Comparison of ENCODE assay signal across 23 mouse cellular contexts in genomic region chr4:34917400-34917799, GRCm38 (mm10). TPM values are rescaled to one million over a fixed set of nuclear protein-coding genes. Genes with fewer than 3 reads are reported as not detected.
DNase-seq lines count a peak whose midpoint lies in the region; ATAC-seq and TF ChIP-seq lines count a peak whose summit lies in the region.
"Had no signal": no experiment of that assay in that cellular context is flagged by ENCODE, and none has a peak within 500 bp of the region (broad histone marks: within the 10 kb centered on the region; RNA-seq: fewer than 3 reads in every experiment).

No protein-coding gene starts in this region.

- peak; percentile 13 for DNase-seq in adrenal gland, postnatal 10 days
- DNase-seq in adrenal gland, adult 2 months = no peak
- peak; percentile 9 for DNase-seq in kidney, postnatal 4 days
- peak; percentile 59 for DNase-seq in embryonic facial prominence, embryonic 14.5 days (ENCODE audit: low spot score)
- DNase-seq in limb, embryonic 14.5 days (ENCODE audit: low spot score) = peak; percentile 51
- DNase-seq: cerebellum, adult 18-20 months; cerebellum, postnatal 36 days; gastrocnemius, postnatal 14 days; midbrain, embryonic 14.5 days had no signal

- WGBS in kidney, embryonic 14.5 days = 51% methylated on average over 7 of the region's 7 CpGs
- 59% methylated on average over 7 of the region's 7 CpGs for WGBS in embryonic facial prominence, embryonic 14.5 days
- WGBS in limb, embryonic 14.5 days = 29% methylated on average over 7 of the region's 7 CpGs
- WGBS in hindbrain, embryonic 13.5 days = 53% methylated on average over 7 of the region's 7 CpGs

- H3K36me3 ChIP-seq in kidney, embryonic 14.5 days (ENCODE audit: control insufficient read depth, insufficient read depth, low read length) = no peaks in the 10 kb centered on the region
- no peaks in the 10 kb centered on the region for H3K36me3 ChIP-seq in embryonic facial prominence, embryonic 14.5 days (ENCODE audit: control insufficient read depth, insufficient read depth, low read length)
- no peaks in the 10 kb centered on the region for H3K36me3 ChIP-seq in limb, embryonic 14.5 days (ENCODE audit: control insufficient read depth, insufficient read depth, low read length)
- H3K36me3 ChIP-seq in hindbrain, embryonic 13.5 days = no peaks in the 10 kb centered on the region
- H3K36me3 ChIP-seq: G1E; kidney, embryonic 15.5 days had no signal

- H3K4me3 ChIP-seq in kidney, embryonic 14.5 days (ENCODE audit: low read length) = no peak overlapping the region
- no peak overlapping the region for H3K4me3 ChIP-seq in embryonic facial prominence, embryonic 14.5 days (ENCODE audit: low read depth, low read length)
- H3K4me3 ChIP-seq in limb, embryonic 14.5 days (replicated peaks; ENCODE audit: low read length) = no peak overlapping the region
- H3K4me3 ChIP-seq in hindbrain, embryonic 13.5 days = no peak overlapping the region
- H3K4me3 ChIP-seq: kidney, embryonic 15.5 days had no signal

- no peak for ATAC-seq in kidney, embryonic 14.5 days (ENCODE audit: low FRiP score, low TSS enrichment)
- 0 out of 2 replicates have a peak, but pooled peaks have one; percentile 50 for ATAC-seq in embryonic facial prominence, embryonic 14.5 days (ENCODE audit: low read depth)
- 0 out of 2 replicates have a peak, but pooled peaks have one; percentile 44 for ATAC-seq in limb, embryonic 14.5 days (ENCODE audit: low FRiP score, low read depth)
- no peak for ATAC-seq in monocyte, adult 5-6 weeks (replicated peaks; ENCODE audit: insufficient number of reproducible peaks, low FRiP score, low TSS enrichment, poor library complexity, severe bottlenecking)
- no peak for ATAC-seq in hindbrain, embryonic 13.5 days (ENCODE audit: low FRiP score)
- ATAC-seq: CD4-positive, CD25-positive, alpha-beta regulatory T cell, adult 4 months; inflammation-experienced regulatory T-cells, adult 6 months had no signal

- H3K4me2 ChIP-seq in kidney, embryonic 14.5 days (replicated peaks; ENCODE audit: low read depth, low read length) = no peak overlapping the region
- no peak overlapping the region for H3K4me2 ChIP-seq in embryonic facial prominence, embryonic 14.5 days (ENCODE audit: low read depth, low read length)
- no peak overlapping the region for H3K4me2 ChIP-seq in limb, embryonic 14.5 days (replicated peaks; ENCODE audit: low read depth, low read length, severe bottlenecking)
- H3K4me2 ChIP-seq in hindbrain, embryonic 13.5 days = no peak overlapping the region
- H3K4me2 ChIP-seq: kidney, embryonic 15.5 days had no signal

- no peak for TF ChIP-seq POLR2A in limb, embryonic 14.5 days (IDR thresholded peaks at IDR 0.05; ENCODE audit: borderline replicate concordance, extremely low read depth, insufficient read depth, insufficient read length)

- no peak overlapping the region for H3K9ac ChIP-seq in kidney, embryonic 14.5 days (ENCODE audit: low read depth, low read length)
- no peak overlapping the region for H3K9ac ChIP-seq in embryonic facial prominence, embryonic 14.5 days (ENCODE audit: low read depth, low read length)
- H3K9ac ChIP-seq in limb, embryonic 14.5 days (ENCODE audit: low read depth, low read length, severe bottlenecking) = no peak overlapping the region
- H3K9ac ChIP-seq in hindbrain, embryonic 13.5 days = no peak overlapping the region
- H3K9ac ChIP-seq: kidney, embryonic 15.5 days; liver, embryonic 14.5 days had no signal

- no peaks in the 10 kb centered on the region for H3K27me3 ChIP-seq in kidney, embryonic 14.5 days (ENCODE audit: control insufficient read depth, insufficient read depth, low read length)
- no peaks in the 10 kb centered on the region for H3K27me3 ChIP-seq in embryonic facial prominence, embryonic 14.5 days (replicated peaks; ENCODE audit: control insufficient read depth, insufficient read depth, low read length)
- H3K27me3 ChIP-seq in limb, embryonic 14.5 days (ENCODE audit: control insufficient read depth, insufficient read depth, low read length) = no peaks in the 10 kb centered on the region
- no peaks in the 10 kb centered on the region for H3K27me3 ChIP-seq in hindbrain, embryonic 13.5 days
- H3K27me3 ChIP-seq: kidney, embryonic 15.5 days had no signal

- H3K9me3 ChIP-seq in kidney, embryonic 14.5 days (ENCODE audit: control insufficient read depth, low read length) = no peaks in the 10 kb centered on the region
- no peaks in the 10 kb centered on the region for H3K9me3 ChIP-seq in embryonic facial prominence, embryonic 14.5 days (ENCODE audit: control insufficient read depth, low read length)
- H3K9me3 ChIP-seq in limb, embryonic 14.5 days (ENCODE audit: control insufficient read depth, low read length) = no peaks in the 10 kb centered on the region
- no peaks in the 10 kb centered on the region for H3K9me3 ChIP-seq in hindbrain, embryonic 13.5 days
- H3K9me3 ChIP-seq: G1E; kidney, embryonic 15.5 days had no signal

- H3K27ac ChIP-seq in kidney, embryonic 14.5 days (ENCODE audit: low read depth, low read length) = no peak overlapping the region
- H3K27ac ChIP-seq in embryonic facial prominence, embryonic 14.5 days (replicated peaks; ENCODE audit: low read depth, low read length) = no peak overlapping the region
- H3K27ac ChIP-seq in limb, embryonic 14.5 days (replicated peaks; ENCODE audit: low read depth, low read length) = no peak overlapping the region
- no peak overlapping the region for H3K27ac ChIP-seq in hindbrain, embryonic 13.5 days
- H3K27ac ChIP-seq: kidney, embryonic 15.5 days; liver, embryonic 14.5 days had no signal

- H3K4me1 ChIP-seq in kidney, embryonic 14.5 days (ENCODE audit: control insufficient read depth, insufficient read depth, low read length) = no peaks in the 10 kb centered on the region
- no peaks in the 10 kb centered on the region for H3K4me1 ChIP-seq in embryonic facial prominence, embryonic 14.5 days (ENCODE audit: control insufficient read depth, insufficient read depth, low read length)
- no peaks in the 10 kb centered on the region for H3K4me1 ChIP-seq in limb, embryonic 14.5 days (ENCODE audit: control insufficient read depth, insufficient read depth, low read length)
- H3K4me1 ChIP-seq in hindbrain, embryonic 13.5 days (replicated peaks) = no peaks in the 10 kb centered on the region
- H3K4me1 ChIP-seq: kidney, embryonic 15.5 days had no signal

RNA-seq across cellular contexts. Expression of gene Cga, which starts 23.8 kb away (rescaled TPM):
- total RNA-seq in adrenal gland, postnatal 10 days (2021) = not detected
- not detected for total RNA-seq in adrenal gland, adult 2 months (2021)
- not detected in 2 replicates for polyA plus RNA-seq in adrenal gland, adult 2 months (2012; rRNA removed)
- not detected in 2 replicates for polyA plus RNA-seq in kidney, embryonic 14.5 days (2014; fragmentation: Nextera tagmentation; extraction: Ambion mirVana)
- polyA plus RNA-seq in embryonic facial prominence, embryonic 14.5 days (2014; fragmentation: Nextera tagmentation; extraction: Ambion mirVana) = 5.6 and 6.1 TPM in 2 replicates
- not detected in 2 replicates for polyA plus RNA-seq in limb, embryonic 14.5 days (2012; rRNA removed)
- polyA plus RNA-seq in limb, embryonic 14.5 days (2014; fragmentation: Nextera tagmentation; extraction: Ambion mirVana) = not detected in 2 replicates
- 1.9 TPM in 1 of 3 replicates, not detected in the others for total RNA-seq in monocyte, adult 5-6 weeks (2017)
- 0.50 TPM in 1 of 2 replicates, not detected in the other for polyA plus RNA-seq in hindbrain, embryonic 13.5 days (2015; fragmentation: Nextera tagmentation; extraction: Ambion mirVana)
- total RNA-seq: G1E; gastrocnemius, postnatal 14 days; left cerebral cortex, postnatal 36 days; megakaryocyte progenitor cell, adult 5-6 weeks had no signal
- polyA plus RNA-seq: CD4-positive, CD25-positive, alpha-beta regulatory T cell, adult 4 months; G1E; heart, postnatal 0 days; hindbrain, embryonic 11.5 days; inflammation-experienced regulatory T-cells, adult 6 months; kidney, embryonic 15.5 days; liver, embryonic 14.5 days; lung, embryonic 16.5 days; midbrain, embryonic 14.5 days; stomach, embryonic 14.5 days had no signal

RNA-seq across cellular contexts. Expression of gene Zfp292, which starts 34.6 kb away (rescaled TPM):
- total RNA-seq in adrenal gland, postnatal 10 days (2021) = 10 to 100 TPM; 17.8 to 22.9 TPM
- 10 to 100 TPM; 15.4 to 19.8 TPM for total RNA-seq in adrenal gland, adult 2 months (2021)
- polyA plus RNA-seq in adrenal gland, adult 2 months (2012; rRNA removed) = 0.50 and 0.68 TPM in 2 replicates
- polyA plus RNA-seq in kidney, embryonic 14.5 days (2014; fragmentation: Nextera tagmentation; extraction: Ambion mirVana) = 19.5 and 26.8 TPM in 2 replicates
- 21.7 and 23.2 TPM in 2 replicates for polyA plus RNA-seq in embryonic facial prominence, embryonic 14.5 days (2014; fragmentation: Nextera tagmentation; extraction: Ambion mirVana)
- 10.3 and 11.9 TPM in 2 replicates for polyA plus RNA-seq in limb, embryonic 14.5 days (2012; rRNA removed)
- polyA plus RNA-seq in limb, embryonic 14.5 days (2014; fragmentation: Nextera tagmentation; extraction: Ambion mirVana) = 23.2 and 27.3 TPM in 2 replicates
- 37.5 to 73.6 TPM (median 44.9 TPM) in 3 replicates for total RNA-seq in monocyte, adult 5-6 weeks (2017)
- 32.6 and 32.7 TPM in 2 replicates for polyA plus RNA-seq in hindbrain, embryonic 13.5 days (2015; fragmentation: Nextera tagmentation; extraction: Ambion mirVana)

Comparison
In these comparisons a context has a peak if more than half of its experiments do, and no peak if none do; other contexts are left out.
1. ATAC-seq: peak in embryonic facial prominence, embryonic 14.5 days (single experiment) and limb, embryonic 14.5 days (single experiment); none in kidney, embryonic 14.5 days (single experiment), monocyte, adult 5-6 weeks (single experiment) and hindbrain, embryonic 13.5 days (single experiment).